Mouse (Mus musculus) heart, adult 2 months (tissue): Measurements from ENCODE around the gene Sys1. TPM values are rescaled to one million over a fixed set of nuclear protein-coding genes. Genes with fewer than 3 reads are reported as not detected.

Experiments used
- DNase-seq, 2 experiments: peaks; one replicate each; pipeline ENCODE4 v3.0.0; 2021
- H3K27ac ChIP-seq: fragments of 200-600 bp; 2 replicates; pipeline ENCODE4 v1.8.1; 2022
- H3K27me3 ChIP-seq: fragments of 200-500 bp; 2 replicates; pipeline ENCODE4 v1.6.1; 2012; ENCODE audit warnings: mild to moderate bottlenecking, low read length, inconsistent platforms, mixed read lengths; ENCODE audit not compliant: control insufficient read depth, insufficient read depth
- H3K36me3 ChIP-seq: fragments of 200-500 bp; 2 replicates; pipeline ENCODE4 v1.6.1; 2012; ENCODE audit warnings: low read length, inconsistent platforms; ENCODE audit not compliant: control insufficient read depth, insufficient read depth
- H3K4me1 ChIP-seq: fragments of 200-500 bp; 2 replicates; pipeline ENCODE4 v1.6.1; 2011; ENCODE audit warnings: low read length; ENCODE audit not compliant: control insufficient read depth, insufficient read depth
- H3K4me3 ChIP-seq: fragments of 200-600 bp; 2 replicates; pipeline ENCODE4 v1.8.1; 2022
- H3K79me2 ChIP-seq: fragments of 200-500 bp; replicated peaks from 2 replicates; pipeline ENCODE4 v1.6.1; 2012; ENCODE audit warnings: mild to moderate bottlenecking, inconsistent platforms, low read length, moderate library complexity, mixed read lengths; ENCODE audit not compliant: control insufficient read depth, insufficient read depth
- H3K9ac ChIP-seq: fragments of 200-500 bp; 2 replicates; pipeline ENCODE4 v1.6.1; 2012; ENCODE audit warnings: low read depth, mild to moderate bottlenecking, control low read depth, inconsistent platforms, low read length, mixed read lengths
- CTCF ChIP-seq: fragments of 200-600 bp; IDR thresholded peaks from 2 replicates; pipeline ENCODE4 v1.8.1; 2022; ENCODE audit warnings: antibody characterized with exemption, mild to moderate bottlenecking, moderate library complexity
- EP300 ChIP-seq: fragments of 200-500 bp; IDR thresholded peaks from 2 replicates; pipeline ENCODE4 v1.6.1; 2011; ENCODE audit warnings: low read depth, low read length, control low read depth; ENCODE audit not compliant: insufficient read depth
- POLR2A ChIP-seq: fragments of 200-500 bp; IDR thresholded peaks from 2 replicates; pipeline ENCODE4 v1.6.1; 2011; ENCODE audit warnings: mild to moderate bottlenecking, low read depth, low read length, control low read depth; ENCODE audit not compliant: insufficient read depth
- WGBS: fragments of 180-500 bp; shearing (Covaris S2); methylation state at CpG from one replicate; pipeline ENCODE4 v1.1.7; 2018; 5-methylcytosine and 5-hydroxymethylcytosine counted together
- intact Hi-C: fragments of 180-260 bp; cut with DNase I; formaldehyde crosslinking; loops from one replicate; pipeline ENCODE4 v1.15.1; 2025
- polyA plus RNA-seq: library from polyadenylated mRNA; depleted of rRNA; stranded (reverse); fragments of >200 nt; gene quantifications from 2 replicates; pipeline ENCODE4 v1.2.3, GENCODE M21; 2012
- total RNA-seq, 2 experiments: library from RNA; stranded (reverse); gene quantifications; 2 replicates each; pipeline ENCODE4 v1.2.3; 2021

Gene Sys1
- total and polyA plus RNA-seq, 3 experiments: 21.1 to 55.0 (median 26.4) TPM

GRCm38 (mm10) chr2:164436215-164436913 lies 20.4 kb upstream of the Sys1 start:
- no peak for DNase-seq
- H3K9ac ChIP-seq: no peak overlapping the region
- no peaks in the 10 kb centered on the region for H3K36me3 ChIP-seq
- peaks cover 12% of the 10 kb centered on the region for H3K4me1 ChIP-seq
- H3K79me2 ChIP-seq: no peaks in the 10 kb centered on the region
- TF ChIP-seq EP300 (no peak), CTCF (no peak), POLR2A (no peak)
- no peaks in the 10 kb centered on the region for H3K27me3 ChIP-seq
- H3K4me3 ChIP-seq: no peak overlapping the region
- WGBS: 46% methylated on average over 8 of the region's 8 CpGs
- intact Hi-C loops: no loop called here
- H3K27ac ChIP-seq: peak overlapping the region; percentile 9; the same call in 1 of the 2 replicates

- DNase-seq: peak in 1 of 2 experiments; percentile 47
Measured at GRCm38 (mm10) chr2:164436961-164437360, 19.8 kb upstream of the Sys1 start.

DNA sequence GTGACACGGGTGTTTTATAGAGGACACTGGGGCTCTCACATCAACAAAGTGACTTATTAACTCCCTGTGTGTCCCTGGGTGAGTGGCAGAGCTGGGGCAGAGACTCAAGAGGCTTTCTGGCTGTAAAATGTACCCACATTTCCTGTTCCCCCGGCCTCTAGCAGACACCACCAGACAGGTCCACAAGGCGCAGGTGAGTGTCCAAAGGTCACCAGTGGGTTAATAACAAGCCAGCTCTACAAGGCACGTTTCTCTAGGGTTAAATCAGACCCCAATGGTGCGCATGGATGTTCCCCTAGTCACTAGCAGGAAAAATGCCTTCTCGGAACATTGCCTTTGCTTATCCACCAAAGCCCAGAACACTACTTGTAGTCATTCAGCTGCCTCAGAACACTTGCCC lies 19.1 kb upstream of the Sys1 start:
- H3K9ac ChIP-seq: no peak overlapping the region
- no peaks in the 10 kb centered on the region for H3K79me2 ChIP-seq
- no peaks in the 10 kb centered on the region for H3K27me3 ChIP-seq
- H3K27ac ChIP-seq: no peak overlapping the region
- DNase-seq: no peak
- no peak overlapping the region for H3K4me3 ChIP-seq
- peaks cover 8% of the 10 kb centered on the region for H3K4me1 ChIP-seq
- no peaks in the 10 kb centered on the region for H3K36me3 ChIP-seq
- WGBS: 81% methylated on average over 6 of the region's 6 CpGs
- TF ChIP-seq POLR2A (no peak), EP300 (no peak), CTCF (no peak)
- intact Hi-C loops: no loop called here

More at GRCm38 (mm10) chr2:164436961-164437360, 19.8 kb upstream of the Sys1 start:
- intact Hi-C loops: no loop called here
- Histone ChIP-seq H3K4me1 (peaks cover 12% of the 10 kb centered on the region), H3K79me2 (no peaks in the 10 kb centered on the region), H3K27ac (peak overlapping the region; percentile 9; the same call in 1 of the 2 replicates), H3K4me3 (no peak overlapping the region), H3K27me3 (no peaks in the 10 kb centered on the region), H3K36me3 (no peaks in the 10 kb centered on the region), H3K9ac (no peak overlapping the region)
- 64% methylated on average over 3 of the region's 3 CpGs for WGBS
- no peak for TF ChIP-seq POLR2A
- no peak for TF ChIP-seq EP300
- no peak for TF ChIP-seq CTCF

DNA sequence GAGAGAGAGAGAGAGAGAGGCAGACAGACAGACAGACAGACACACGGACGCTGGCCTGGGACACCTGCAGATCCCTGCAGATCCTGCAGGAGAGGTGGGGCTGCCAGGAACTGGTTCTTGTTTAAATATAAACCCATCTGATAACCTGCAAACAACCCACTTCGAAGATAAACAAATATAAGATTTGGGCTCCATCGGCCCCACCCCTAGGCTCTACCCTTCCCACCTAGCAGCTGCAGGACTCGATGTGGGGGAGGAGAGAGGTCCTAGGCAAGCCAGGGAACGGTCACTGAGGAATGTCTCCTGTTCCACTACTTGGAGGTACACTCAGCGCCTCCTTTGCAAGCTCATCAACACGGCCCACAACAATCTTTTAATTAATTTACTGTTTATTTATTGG lies 18.5 kb upstream of the Sys1 start:
- no peaks in the 10 kb centered on the region for H3K27me3 ChIP-seq
- no peak for DNase-seq
- no peaks in the 10 kb centered on the region for H3K36me3 ChIP-seq
- H3K9ac ChIP-seq: no peak overlapping the region
- no peak for TF ChIP-seq POLR2A
- TF ChIP-seq EP300: no peak
- no peak for TF ChIP-seq CTCF
- 65% methylated on average over 8 of the region's 8 CpGs for WGBS
- no peak overlapping the region for H3K4me3 ChIP-seq
- intact Hi-C loops: no loop called here
- H3K4me1 ChIP-seq: peaks cover 7% of the 10 kb centered on the region
- H3K79me2 ChIP-seq: no peaks in the 10 kb centered on the region
- H3K27ac ChIP-seq: no peak overlapping the region

DNA sequence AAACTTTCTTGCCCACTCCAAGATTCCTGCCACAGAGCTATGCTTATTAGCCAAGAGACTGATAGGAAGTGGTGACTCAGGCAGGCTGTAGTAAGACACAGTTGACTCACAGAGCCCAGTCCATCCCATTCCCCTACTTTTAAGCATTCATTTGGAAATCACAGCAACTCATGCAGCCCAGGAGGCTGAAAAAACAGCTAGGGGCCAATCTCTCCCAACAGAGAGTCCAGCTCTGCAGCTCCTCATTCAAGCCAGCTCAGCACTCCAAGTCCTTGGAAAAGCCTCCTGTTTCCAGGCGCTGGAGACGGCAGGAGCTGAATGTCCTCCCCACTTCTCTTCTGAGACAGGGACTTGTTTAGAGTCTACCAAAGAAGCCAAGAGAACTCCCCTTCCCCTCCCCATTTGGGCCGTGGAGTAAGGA lies 17.8 kb upstream of the Sys1 start:
- Histone ChIP-seq H3K9ac (no peak overlapping the region), H3K27ac (no peak overlapping the region), H3K36me3 (no peaks in the 10 kb centered on the region), H3K4me1 (peaks cover 7% of the 10 kb centered on the region), H3K4me3 (no peak overlapping the region), H3K27me3 (no peaks in the 10 kb centered on the region), H3K79me2 (no peaks in the 10 kb centered on the region)
- no peak for TF ChIP-seq CTCF
- peak in 1 of 2 experiments; percentile 37 for DNase-seq
- intact Hi-C loops: no loop called here
- WGBS: 51% methylated on average over 3 of the region's 3 CpGs

GRCm38 (mm10) chr2:164440314-164440713 lies 16.4 kb upstream of the Sys1 start:
- peaks cover 7% of the 10 kb centered on the region for H3K4me1 ChIP-seq
- 75% methylated on average over 5 of the region's 5 CpGs for WGBS
- intact Hi-C loops: no loop called here

More at GRCm38 (mm10) chr2:164440314-164440713, 16.4 kb upstream of the Sys1 start:
- DNase-seq: no peak
- H3K27me3 ChIP-seq: no peaks in the 10 kb centered on the region
- no peaks in the 10 kb centered on the region for H3K79me2 ChIP-seq
- H3K9ac ChIP-seq: no peak overlapping the region
- no peak overlapping the region for H3K27ac ChIP-seq
- no peak overlapping the region for H3K4me3 ChIP-seq
- no peak for TF ChIP-seq EP300
- no peak for TF ChIP-seq CTCF
- TF ChIP-seq POLR2A: no peak
- no peaks in the 10 kb centered on the region for H3K36me3 ChIP-seq
